Mouse (Mus musculus): ENCODE data around the gene Sh3bgrl.
"Not testable (repeated sequence)": the region's sequence is repeated elsewhere in the genome, so short reads cannot be mapped to it uniquely, and the experiment has no call there.

Gene Sh3bgrl

DNA sequence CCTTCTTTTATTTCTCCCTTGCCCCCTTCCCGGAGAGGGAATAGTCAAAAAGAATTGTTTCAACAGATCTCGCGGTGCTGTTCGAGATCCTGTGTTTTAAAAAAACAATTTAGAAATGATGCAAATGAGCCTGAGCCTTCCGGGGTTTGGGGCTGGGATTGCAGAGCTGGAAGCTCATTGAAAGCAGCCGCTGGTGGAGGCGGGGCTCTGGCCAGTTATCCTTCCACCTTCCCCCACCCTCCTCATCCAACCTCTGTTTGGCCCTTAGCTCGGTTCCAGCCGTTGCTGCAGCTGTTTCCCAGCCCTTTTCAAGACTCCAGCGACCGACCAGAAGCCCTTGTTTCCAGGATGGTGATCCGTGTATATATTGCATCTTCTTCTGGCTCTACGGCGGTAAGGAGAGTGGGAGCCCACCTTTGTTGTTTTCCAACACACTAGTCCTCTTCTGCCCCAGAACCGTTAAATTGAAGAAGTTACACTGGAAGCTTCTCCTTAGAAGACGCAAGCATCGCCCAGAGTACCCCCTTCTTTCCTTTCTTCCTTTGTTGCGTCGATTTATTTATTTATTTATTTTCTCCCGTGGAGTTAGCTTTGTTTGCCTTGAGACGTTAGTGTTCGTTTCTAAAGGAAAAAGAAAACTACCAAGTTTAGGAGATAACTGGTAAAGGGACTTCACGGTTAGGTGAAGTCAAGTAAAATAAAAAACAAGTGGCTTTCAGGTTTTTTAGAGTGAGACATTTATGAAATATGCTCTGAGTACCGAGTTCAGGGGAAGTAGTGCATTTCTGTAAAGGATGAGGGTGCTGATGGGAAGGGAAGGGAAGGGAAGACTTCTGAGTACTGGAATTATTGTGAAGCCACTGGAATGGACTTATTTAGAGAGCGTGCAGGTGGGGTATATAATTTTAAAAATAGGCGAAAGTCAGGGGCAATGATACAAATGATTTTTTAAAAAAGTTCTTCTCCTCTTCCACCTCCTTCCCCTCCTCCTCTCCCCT is at the start of gene Sh3bgrl:
Gene Sh3bgrl, plus strand, starts transcription at position 121 of the 998 bp plus-strand sequence.
- peak; percentile 53 to 59 for DNase-seq

DNA sequence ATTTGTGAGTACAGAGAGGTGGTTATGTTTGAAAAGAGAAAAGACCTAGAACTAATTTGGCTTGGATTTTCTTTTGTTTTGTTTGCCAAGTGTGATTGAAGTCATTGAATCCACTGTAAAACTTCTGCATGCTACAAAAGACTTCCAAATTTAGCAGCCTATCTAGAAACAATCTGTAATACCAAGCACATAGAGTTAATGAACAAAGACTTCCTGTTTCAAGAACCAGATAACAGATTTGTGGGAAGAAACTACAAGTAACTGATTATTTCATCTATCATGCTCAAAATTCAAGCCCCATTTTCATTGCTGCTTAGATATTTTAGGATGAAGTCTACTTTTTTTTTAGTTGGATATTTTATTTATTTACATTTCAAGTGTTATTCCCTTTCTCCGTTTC is 47.4 kb upstream of the Sh3bgrl start:
- no peak for DNase-seq

DNA sequence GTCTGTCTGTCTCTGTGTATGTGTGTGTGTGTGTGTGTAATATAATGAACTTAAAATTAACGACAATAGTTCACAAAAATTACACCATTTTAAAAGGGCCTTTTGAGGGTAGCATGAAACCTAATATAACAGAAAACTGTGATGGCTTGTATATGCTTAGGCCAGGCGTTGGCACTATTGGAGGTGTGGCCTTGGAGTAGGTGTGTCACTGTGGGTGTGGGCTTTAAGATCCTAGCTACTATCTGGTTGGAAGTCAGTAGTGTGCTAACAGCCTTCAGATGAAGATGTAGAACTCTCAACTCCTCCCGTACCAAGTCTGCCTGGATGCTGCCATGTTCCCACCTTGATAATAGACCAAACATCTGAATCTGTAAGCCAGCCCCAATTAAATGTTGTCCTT is 23.4 kb upstream of the Sh3bgrl start:
- no peak for DNase-seq

DNA sequence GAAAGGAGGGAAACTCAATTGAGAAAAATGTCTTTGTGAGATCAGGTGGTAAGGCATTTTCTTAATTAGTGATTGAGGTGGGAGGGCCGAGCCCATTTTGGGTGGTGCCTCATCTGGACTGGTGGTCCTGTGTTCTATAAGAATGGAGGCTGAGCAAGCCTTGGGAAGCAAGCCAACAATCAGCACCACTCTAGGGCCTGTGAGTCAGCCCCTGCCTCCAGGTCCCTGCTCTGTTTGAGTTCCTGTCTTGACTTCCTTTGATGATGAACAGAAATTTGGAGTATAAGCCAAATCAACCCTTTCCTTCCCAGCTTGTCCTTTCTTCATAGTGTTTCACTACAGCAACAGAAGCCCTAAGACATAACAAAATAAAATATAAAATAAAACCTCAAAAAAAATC is 19.4 kb upstream of the Sh3bgrl start:
- no peak for DNase-seq

DNA sequence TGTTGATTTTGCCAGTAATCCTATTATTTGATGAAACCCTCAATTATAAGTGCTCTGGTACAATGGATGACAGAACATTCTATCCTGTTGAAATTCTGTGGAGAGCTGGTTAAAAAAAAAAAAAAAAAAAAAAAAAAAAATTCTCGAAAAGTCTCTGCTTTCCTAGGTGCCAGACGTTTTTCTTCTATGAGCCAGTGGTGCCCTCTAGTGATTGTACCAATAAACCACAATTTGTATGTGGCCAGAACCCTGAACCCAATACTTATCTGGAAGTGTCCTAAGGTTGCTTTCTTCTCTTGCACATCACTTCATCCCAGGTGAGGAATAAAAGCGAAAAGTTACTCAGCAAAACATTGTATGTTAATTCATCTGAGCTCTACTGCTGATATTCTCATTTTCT is 18.8 kb upstream of the Sh3bgrl start:
- peak; percentile 35 to 39 for DNase-seq

DNA sequence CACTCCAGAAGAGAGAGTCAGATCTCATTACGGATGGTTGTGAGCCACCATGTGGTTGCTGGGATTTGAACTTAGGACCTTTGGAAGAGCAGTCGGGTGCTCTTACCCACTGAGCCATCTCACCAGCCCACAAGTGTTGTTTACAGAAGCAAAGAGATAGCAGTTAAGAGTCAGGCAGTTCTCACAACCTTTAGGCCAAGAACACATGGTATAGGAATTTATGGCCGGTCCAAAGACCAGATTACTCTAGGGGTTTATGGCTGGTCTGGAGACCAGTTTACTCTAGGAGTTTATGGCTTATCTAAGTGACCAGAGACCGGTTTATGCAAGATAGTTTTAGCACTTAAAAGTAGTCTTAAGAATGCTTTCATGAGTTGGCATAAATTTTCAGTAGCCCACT is 15.8 kb upstream of the Sh3bgrl start:
- not testable (repeated sequence) for DNase-seq

DNA sequence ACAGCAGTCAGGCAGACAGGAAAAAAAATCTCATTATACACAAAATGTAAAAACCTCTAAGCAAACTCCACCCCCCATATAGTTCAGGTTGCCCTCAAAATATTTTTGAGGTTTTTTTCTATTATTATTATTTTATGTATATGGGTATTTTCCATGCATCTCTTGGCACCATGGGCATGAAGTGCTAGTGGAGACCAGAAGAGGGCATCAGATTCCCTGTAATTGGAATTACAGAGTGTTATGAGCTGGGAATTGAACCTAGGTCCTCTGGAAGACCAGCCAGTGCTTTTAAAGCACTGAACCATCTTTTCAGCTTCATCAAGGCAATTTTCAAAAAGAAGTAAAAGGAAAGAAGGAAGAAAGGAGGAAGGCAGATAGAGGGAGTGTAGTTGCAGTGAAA is 8.1 kb upstream of the Sh3bgrl start:
- DNase-seq: no peak

DNA sequence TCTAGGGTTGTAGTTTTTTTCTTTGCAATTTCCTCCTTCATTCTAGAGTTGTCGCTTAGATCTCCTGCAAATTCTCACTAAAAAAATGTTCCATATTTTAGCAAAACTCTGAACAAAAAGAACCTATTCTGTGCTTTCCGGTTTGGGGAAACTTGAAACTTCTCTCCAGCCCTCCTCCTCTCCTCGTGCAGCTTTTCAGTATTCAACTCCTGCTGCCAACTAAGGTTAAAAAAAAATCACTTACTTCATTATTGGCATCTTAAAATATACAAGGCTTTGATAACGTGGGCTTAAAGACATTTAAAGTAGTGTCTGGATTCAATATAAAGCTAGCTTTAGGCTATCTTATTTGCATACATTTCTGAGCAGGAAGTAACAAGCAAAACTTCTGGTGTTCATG is 365 bp upstream of the Sh3bgrl start:
- no peak for DNase-seq

DNA sequence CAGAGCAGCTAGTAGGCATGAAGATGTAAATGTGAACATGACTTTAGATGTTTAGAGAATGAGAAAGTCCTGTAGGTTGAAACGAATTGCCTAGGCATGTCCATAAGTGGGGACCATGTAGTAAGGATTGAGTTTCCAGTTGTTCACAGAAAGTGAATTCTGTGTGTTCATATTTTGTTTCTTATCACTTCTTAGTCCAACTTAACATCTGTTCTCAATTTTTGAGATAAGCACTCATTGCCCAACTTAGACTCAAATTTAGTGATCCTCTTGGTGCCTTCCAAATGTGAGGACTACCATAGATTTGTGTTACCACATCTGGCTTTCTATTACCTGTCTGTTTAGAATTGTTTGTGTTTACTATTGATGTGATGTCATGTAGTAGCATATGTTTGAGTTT is 3.3 kb downstream of the Sh3bgrl start:
- no peak for DNase-seq

DNA sequence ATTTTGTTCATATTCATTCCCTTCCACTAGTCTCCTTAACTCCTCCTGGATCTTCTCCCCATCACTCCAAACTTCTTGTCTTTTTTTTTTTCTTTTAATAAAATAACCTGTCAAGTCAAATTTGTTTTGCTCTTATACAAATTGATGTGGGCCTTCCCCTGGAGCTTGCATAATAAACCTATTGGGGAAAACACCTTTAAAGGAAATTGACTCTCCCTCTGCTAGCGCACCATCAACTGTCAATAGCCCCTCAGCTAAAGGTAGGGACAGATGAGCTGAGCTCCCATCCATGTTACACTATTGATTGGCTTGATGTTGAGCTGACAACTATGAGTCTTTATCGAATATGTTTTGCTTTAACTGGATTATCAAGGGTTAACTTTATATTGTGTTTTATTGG is 5.3 kb downstream of the Sh3bgrl start:
- DNase-seq: no peak

DNA sequence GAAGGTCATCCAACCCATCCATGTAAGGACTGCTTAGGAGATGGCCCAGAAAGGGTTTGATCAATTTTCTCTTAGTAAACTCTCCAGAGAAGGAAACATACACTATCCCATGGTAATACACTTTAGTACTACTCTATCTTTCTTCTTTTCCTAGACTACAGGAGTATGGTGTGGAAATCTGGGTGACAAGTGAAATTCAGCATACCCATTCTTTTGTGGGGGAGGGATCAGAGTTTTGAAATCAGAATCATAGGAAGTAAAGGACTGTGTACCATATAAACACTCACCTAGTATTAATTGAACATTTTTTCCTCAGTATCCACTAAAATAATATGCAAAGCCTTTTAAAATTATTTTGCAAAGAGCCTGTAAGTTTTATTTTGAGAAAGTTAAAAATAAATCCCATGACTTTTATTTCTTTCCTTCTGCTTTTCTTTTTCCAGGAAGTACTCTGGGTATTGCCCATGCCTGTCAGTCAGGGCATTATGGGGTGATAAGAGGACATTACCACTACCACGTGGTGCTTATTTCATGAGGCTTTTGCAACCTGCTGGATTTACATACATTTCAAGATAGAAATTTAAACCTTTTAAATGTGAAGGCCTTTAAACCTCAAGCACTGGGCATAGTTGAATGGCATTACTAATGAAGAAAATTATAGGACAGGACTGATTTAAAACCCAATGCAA is 13.1 kb downstream of the Sh3bgrl start:
- no peak for DNase-seq

DNA sequence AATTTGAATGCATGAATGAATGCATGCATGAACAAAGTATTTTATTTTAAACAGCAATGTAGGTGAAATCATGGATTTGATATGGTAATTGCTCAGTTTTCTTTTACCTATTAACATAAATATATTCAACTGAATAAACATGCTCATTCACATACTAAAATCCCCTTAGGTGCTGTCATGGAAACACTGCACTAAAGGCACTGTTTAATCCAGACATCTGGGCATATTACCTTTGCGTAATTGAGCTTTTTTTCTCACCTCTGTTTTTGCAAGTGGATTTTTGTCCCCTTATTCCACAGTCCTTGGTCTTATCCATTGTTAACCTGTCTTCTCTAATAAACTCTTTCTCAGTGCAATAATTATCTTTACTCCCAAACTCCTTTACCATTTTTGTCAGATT is 17.7 kb downstream of the Sh3bgrl start:
- DNase-seq: no peak

DNA sequence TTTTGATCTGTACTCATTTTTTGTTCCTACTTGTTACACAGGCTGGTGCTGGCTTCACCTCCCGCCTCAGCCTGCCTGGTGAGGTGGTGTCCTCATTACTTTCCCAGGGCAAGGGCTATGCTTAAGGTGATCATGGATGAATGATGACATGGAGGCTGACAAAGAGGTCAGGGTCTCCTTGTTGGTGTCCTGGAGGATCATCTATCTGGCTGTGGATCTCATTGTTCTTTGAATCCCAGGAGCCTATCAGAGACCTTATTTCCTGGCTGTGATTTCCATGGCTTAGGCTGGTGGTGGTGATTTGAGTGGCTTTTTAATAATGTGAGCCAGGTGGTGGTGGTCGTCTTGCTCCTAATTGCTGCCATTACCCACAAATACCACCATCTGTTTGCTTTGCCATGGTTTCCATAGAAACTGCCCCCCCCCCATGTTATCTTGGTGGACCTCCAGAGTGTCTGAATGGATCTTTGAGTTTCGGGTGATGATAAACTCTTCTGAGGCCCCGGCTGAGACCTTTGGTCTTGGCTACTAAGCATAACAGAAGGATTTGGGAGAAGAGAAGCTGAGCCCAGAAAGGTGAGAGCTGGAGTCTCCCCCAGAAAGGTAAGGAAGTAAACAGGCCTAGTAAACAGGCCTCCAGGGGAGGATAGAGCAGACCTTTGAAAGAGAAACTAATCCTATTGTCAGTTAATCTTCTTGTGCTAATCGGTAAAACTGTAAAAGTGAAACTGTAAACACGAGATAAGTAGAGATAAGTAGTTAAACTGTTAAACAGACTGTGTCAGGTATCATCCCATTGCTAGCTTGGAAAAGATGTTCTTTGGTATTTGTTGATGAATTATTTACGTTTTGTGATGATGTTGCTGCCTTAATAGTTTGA is 18.5 kb downstream of the Sh3bgrl start:
- peak in 1 of 2 experiments; percentile 12 for DNase-seq

DNA sequence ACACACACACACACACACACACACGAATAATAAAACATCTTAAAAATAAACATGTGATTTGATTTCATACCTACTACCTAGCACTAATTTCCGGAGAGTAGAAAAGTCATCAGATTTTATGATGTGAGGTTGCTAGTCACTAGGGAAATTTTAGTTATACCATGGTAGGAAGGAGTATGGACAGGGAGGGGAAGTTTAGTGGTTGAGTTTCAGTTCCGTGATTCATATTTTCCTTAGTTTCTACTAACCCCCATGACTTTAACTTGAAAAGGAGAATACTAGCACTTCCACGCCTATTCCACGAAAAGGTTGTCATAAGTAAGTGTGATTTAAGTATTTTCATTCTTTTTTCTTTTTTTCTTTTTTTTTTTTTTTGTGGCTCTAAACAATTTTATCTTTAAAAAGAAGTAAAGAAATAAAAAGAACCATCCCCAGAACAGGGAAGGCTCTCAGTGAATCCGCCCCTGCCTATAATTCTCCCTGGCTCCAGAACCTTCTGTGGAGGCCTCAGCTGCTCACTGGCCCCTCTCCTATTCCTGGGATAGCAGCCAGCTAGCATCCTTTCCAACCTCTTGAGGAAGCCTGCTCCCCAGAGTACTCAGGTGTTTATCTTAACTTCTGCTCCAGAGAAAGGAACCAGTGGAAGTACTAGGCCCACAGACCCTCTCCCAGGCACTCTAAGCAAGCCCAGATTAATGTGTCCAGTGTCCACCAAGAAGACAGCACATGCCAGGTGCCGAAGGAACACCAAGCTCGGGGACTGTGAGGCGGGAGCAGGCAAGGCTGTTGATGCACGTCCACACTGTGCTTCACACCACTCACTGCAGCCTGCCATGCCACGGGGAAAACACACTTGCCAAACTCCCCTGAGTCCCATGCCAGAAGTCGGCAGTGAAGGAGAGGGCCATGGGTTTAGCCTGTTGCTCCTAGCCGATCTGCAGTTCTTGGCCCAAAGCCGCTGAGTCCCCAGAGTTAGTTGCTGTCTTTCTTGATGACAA is 25.0 kb downstream of the Sh3bgrl start:
- no peak for DNase-seq

DNA sequence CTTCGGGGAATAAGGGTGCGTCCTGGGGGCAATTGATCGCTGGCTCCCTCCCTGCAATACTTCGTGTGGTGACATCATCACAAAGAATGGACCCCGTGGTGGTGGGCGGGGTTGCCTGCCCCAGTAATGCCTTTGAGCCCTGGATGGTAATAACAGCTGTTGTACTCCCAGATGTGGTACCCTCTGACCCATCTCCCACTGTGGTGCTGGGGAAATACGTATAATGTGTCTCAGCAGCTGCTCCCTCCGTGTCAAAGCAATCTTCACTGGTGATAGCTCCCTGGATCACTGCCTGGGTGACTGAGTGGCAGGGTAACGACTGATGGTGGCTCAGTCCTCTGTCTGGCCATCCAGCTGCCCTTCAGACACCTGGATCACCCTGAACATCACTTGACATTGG is 26.0 kb downstream of the Sh3bgrl start:
- no peak for DNase-seq

DNA sequence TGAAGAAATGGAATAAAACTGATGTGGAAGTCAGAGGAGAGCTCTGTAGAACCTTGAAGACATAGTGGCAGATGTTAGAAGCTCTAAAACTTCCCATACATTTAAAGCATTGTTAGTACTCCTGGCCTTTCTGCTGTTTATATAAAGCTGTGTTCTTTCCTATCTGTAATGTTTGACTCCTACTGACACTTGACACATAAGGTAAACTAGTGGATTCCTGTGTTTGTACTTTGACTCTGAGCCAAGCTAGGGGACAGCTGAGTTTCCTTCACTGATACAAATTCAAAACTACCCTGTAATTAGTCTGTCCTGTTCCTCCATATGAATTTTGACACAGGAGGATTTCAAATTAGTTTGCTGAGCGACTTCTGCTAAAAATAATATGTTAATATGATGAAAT is 27.5 kb downstream of the Sh3bgrl start:
- no peak for DNase-seq

DNA sequence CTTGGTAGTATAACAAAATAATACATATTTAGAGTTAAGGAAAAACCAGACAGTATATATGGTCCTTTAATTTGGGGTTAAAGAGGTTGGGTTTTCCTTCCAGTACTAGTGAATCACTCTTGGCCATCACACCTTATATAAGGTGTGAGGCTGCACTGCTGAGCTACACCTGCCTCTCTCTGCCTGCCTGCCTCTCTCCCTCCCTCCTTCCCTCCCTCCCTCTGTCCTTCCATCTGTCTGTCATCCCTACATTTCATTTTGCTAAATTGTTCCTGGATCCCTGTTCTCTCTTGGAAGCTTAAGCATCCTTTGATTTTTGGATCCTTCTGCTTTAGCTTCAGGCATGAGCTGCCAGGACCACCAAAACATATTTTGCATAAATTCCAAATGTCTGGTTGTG is 28.6 kb downstream of the Sh3bgrl start:
- DNase-seq: no peak

DNA sequence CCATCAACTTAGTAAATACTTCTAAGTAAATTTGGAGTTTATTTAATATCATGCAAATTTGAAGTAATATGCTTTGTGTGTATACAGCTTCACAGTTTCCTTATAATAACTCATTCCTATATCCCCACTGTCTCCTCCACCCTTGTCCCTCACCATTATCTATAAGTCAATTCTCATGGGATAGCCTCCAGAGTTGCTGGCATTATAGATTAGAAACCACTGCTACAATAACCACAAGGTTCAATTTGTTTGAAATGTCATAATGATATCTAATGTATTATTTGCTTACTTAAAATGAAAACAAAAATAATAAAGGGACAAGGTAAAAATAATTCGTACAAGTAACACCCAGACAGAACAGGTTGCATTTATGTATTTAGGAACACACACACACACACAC is 31.7 kb downstream of the Sh3bgrl start:
- no peak for DNase-seq

DNA sequence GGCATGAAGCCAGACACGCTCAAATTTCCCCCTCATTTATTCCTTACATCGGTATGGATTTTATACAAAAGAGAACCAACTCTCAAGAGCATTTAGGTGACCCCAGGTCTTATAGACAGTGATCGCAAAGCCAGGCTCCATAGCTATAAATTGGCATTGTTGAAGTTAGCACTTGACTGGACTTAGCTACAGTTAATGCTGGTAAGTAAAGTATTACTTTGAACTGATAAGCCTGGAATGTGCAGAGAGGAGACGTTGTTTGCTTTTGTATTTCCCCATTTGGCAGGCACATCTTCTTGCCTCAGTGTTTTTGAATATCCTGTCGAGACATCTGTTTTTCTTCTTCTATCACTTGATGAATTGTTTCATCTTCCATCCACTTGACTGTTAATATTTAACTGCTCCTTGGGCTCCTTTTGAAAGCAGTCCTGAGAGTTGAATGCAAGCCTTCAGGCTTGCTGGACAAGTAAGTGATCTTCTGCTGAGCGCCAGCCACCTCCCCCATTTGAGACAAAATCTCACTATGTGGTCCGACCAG is 32.5 kb downstream of the Sh3bgrl start:
- DNase-seq: no peak

DNA sequence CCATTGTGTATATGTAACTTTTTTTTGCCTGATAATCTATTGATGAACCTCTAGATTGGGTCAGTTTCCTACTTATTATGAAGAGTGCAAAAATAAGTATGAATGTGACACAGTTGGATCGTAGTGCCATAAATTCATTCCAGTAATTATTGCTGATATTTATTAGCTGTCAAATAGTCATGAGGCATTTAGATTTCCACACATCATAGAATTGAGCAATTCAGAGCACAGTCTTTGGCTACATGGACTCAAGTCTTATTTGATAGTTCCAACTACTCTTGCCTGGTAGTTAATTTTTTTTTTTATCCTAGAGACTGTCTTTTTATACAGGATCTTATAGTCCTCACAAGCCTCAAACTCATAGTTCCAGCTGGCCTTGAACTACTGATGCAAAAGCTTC is 34.9 kb downstream of the Sh3bgrl start:
- DNase-seq: no peak

DNA sequence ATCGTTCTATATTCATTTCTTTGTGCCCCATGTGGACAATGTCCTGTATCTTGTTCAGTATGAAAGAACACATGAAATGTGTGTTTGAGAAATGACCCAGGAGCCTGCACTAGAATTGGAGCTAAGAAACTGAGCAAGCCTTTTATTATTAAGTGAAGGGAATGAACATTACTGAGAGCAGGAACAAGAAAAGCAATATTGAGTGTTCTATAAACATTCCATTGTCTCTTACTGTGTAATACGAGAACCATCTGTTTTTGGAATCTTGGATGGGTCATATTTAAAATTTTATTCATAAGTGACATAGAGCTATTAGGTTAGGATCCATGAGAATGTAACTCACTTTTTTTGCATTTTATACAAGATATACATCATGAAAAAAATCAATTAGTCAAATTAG is 36.7 kb downstream of the Sh3bgrl start:
- no peak for DNase-seq

DNA sequence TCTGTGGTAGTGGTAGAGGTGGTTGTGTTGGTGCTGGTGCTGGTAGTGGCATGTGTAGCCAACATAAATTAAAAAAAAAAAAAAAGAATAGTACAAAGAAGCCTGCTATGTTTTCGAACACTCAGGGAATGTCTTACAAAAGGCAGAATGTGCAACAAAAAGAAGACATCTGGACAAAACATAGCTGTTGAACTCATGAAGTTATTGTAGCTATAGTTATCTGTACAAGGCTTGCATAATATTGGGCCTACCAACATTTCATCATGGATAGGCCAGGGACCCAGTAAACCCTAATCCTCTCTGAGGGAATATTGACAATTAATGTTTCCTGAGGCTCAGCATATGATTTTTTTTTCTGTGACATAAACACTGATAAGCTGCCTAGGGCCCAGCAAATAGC is 37.3 kb downstream of the Sh3bgrl start:
- no peak for DNase-seq
